Mouse (Mus musculus) brain, adult 2 months (tissue): ENCODE results near the gene Otud3.
"Not testable (repeated sequence)": the region's sequence is repeated elsewhere in the genome, so short reads cannot be mapped to it uniquely, and the experiment has no call there.

ENCODE experiments used
- DNase-seq: peaks from one replicate; pipeline ENCODE4 v3.0.0; 2011; ENCODE audit warnings: low read depth, low spot score

Gene Otud3

GRCm38 (mm10) chr4:138892655-138893054 lies 21.1 kb downstream of the Otud3 start:
- DNase-seq: no peak

GRCm38 (mm10) chr4:138889635-138890034 lies 24.1 kb downstream of the Otud3 start:
- no peak for DNase-seq

GRCm38 (mm10) chr4:138889165-138889564 lies 24.6 kb downstream of the Otud3 start:
- DNase-seq: no peak

- peak; percentile 88 for DNase-seq
Measured at GRCm38 (mm10) chr4:138884261-138884660, 29.5 kb downstream of the Otud3 start.

- no peak for DNase-seq
Measured at GRCm38 (mm10) chr4:138882179-138882578, 31.6 kb downstream of the Otud3 start.

GRCm38 (mm10) chr4:138880811-138881584 lies 32.7 kb downstream of the Otud3 start:
- DNase-seq: no peak

GRCm38 (mm10) chr4:138879808-138880207 lies 33.9 kb downstream of the Otud3 start:
- no peak for DNase-seq

- no peak for DNase-seq
Measured at GRCm38 (mm10) chr4:138878783-138879182, 35.0 kb downstream of the Otud3 start.

- no peak for DNase-seq
Measured at GRCm38 (mm10) chr4:138877731-138878130, 36.0 kb downstream of the Otud3 start, which contains the start of gene Pla2g2e. Pla2g2e (plus strand) TSS chr4:138877942.

- no peak for DNase-seq
Measured at GRCm38 (mm10) chr4:138875986-138876385, 37.8 kb downstream of the Otud3 start.

GRCm38 (mm10) chr4:138875275-138875674 lies 38.5 kb downstream of the Otud3 start:
- not testable (repeated sequence) for DNase-seq

- no peak for DNase-seq
Measured at GRCm38 (mm10) chr4:138873864-138874263, 39.9 kb downstream of the Otud3 start, which contains the start of gene Gm13030. Gm13030 (minus strand) TSS chr4:138873964.

GRCm38 (mm10) chr4:138868666-138869065 lies 45.1 kb downstream of the Otud3 start:
- DNase-seq: no peak

GRCm38 (mm10) chr4:138866413-138866812 lies 47.3 kb downstream of the Otud3 start:
- DNase-seq: peak; percentile 81

GRCm38 (mm10) chr4:138865991-138866390 lies 47.8 kb downstream of the Otud3 start:
- no peak for DNase-seq

GRCm38 (mm10) chr4:138865092-138865491 lies 48.7 kb downstream of the Otud3 start:
- no peak for DNase-seq

GRCm38 (mm10) chr4:138863344-138863998 lies 50.3 kb downstream of the Otud3 start, which contains the start of gene Pla2g5:
Pla2g5 (minus strand) TSS chr4:138863482.
- DNase-seq: no peak

GRCm38 (mm10) chr4:138859728-138860127 lies 54.0 kb downstream of the Otud3 start:
- peak; percentile 91 for DNase-seq

GRCm38 (mm10) chr4:138859245-138859644 lies 54.5 kb downstream of the Otud3 start:
- DNase-seq: peak; percentile 77

- DNase-seq: peak; percentile 82
Measured at GRCm38 (mm10) chr4:138858446-138858845, 55.3 kb downstream of the Otud3 start.

- no peak for DNase-seq
Measured at GRCm38 (mm10) chr4:138857576-138857975, 56.2 kb downstream of the Otud3 start.

- DNase-seq: peak; percentile 92
Measured at GRCm38 (mm10) chr4:138856491-138856890, 57.3 kb downstream of the Otud3 start.
